Comparison of ENCODE assay signal across 26 mouse cellular contexts in the genomic region with DNA sequence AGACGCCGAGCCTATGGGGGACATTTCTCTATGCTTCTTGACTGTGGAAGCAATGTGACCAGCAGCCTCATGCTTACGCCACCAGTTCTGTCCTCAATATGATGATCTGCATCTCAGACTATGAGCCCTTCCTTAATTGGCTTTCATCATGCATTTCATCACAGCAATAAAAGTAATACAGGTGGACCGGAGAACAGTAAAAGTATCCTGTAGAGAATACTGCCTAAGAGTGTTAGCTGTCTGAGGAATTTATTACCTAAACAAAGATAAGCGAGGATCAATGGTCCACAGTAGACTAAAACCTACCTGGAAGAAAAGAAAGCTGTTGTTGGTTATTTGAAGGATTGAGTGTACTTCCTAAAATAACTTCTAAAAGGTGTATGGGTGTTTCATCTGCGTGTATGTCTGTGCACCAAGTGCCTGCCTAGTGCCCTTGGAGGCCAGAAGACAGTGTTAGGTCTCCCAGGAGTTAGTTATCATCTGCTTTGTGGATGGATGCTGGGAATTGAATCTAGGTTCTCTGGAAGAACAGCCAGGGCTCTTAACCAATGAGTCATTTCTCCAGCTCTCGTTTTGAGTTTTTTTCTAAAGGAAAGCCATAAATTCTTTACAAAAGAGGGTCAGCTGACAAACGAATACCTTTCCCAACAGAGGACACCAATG. TPM values are rescaled to one million over a fixed set of nuclear protein-coding genes. Genes with fewer than 3 reads are reported as not detected.
DNase-seq lines count a peak whose midpoint lies in the region; ATAC-seq and TF ChIP-seq lines count a peak whose summit lies in the region.
"Had no signal": no experiment of that assay in that cellular context is flagged by ENCODE, and none has a peak within 500 bp of the region (broad histone marks: within the 10 kb centered on the region; RNA-seq: fewer than 3 reads in every experiment).

No protein-coding gene starts in this region.

- TF ChIP-seq CTCF in intestine, postnatal 0 days (IDR thresholded peaks at IDR 0.05; ENCODE audit: low read depth), result no peak
- TF ChIP-seq CTCF in small intestine, adult 2 months (IDR thresholded peaks at IDR 0.05; ENCODE audit: extremely low read depth, insufficient read length, insufficient replicate concordance, low read depth, low read length), result no peak

- peak overlapping the region; percentile 47; the same call in 1 of the 2 replicates for H3K27ac ChIP-seq in intestine, embryonic 14.5 days (ENCODE audit: low read depth)
- peak overlapping the region; percentile 86 for H3K27ac ChIP-seq in intestine, postnatal 0 days (ENCODE audit: low read depth, low read length)
- H3K27ac ChIP-seq in small intestine, adult 2 months (ENCODE audit: insufficient read depth, low read depth, low read length), result peak overlapping the region; percentile 96
- H3K27ac ChIP-seq: embryonic facial prominence, embryonic 10.5 days; embryonic facial prominence, embryonic 13.5 days; forebrain, embryonic 12.5 days; forebrain, embryonic 15.5 days; heart, embryonic 15.5 days; hindbrain, embryonic 14.5 days; hindbrain, postnatal 0 days had no signal

- DNase-seq in 3T3-L1 (ENCODE audit: low read depth, low spot score), result peak; percentile 34
- no peak for DNase-seq in intestine, embryonic 14.5 days (ENCODE audit: low spot score)
- DNase-seq in lung, postnatal 4 days, result no peak
- DNase-seq in layer of hippocampus, postnatal 25 days (ENCODE audit: extremely low spot score in 1 of 2, low spot score in 1 of 2), result no peak
- DNase-seq: adrenal gland, adult 8-10 months; adrenal gland, postnatal 25 days; cerebellum, adult 11-12 months; cerebellum, adult 8-10 months; cerebellum, postnatal 10 days; cerebellum, postnatal 36 days; embryo, embryonic 11 days; gastrocnemius, postnatal 14 days; heart, postnatal 14 days; heart, postnatal 4 days had no signal

- H3K9me3 ChIP-seq in intestine, embryonic 14.5 days (ENCODE audit: control insufficient read depth, low read length), result no peaks in the 10 kb centered on the region
- no peaks in the 10 kb centered on the region for H3K9me3 ChIP-seq in intestine, postnatal 0 days (ENCODE audit: control insufficient read depth)
- H3K9me3 ChIP-seq: embryonic facial prominence, embryonic 10.5 days; embryonic facial prominence, embryonic 13.5 days; forebrain, embryonic 12.5 days; forebrain, embryonic 15.5 days; heart, embryonic 12.5 days; heart, embryonic 15.5 days had no signal

- no peak overlapping the region for H3K9ac ChIP-seq in intestine, embryonic 14.5 days (ENCODE audit: low read length)
- H3K9ac ChIP-seq in intestine, postnatal 0 days (ENCODE audit: low read depth, low read length), result no peak overlapping the region
- H3K9ac ChIP-seq: embryonic facial prominence, embryonic 13.5 days; forebrain, embryonic 12.5 days; forebrain, embryonic 15.5 days; heart, embryonic 12.5 days; heart, embryonic 15.5 days; hindbrain, embryonic 14.5 days had no signal

- H3K4me3 ChIP-seq in intestine, embryonic 14.5 days (ENCODE audit: low read depth, low read length), result no peak overlapping the region
- H3K4me3 ChIP-seq in intestine, postnatal 0 days (ENCODE audit: low read depth, low read length), result no peak overlapping the region
- no peak overlapping the region for H3K4me3 ChIP-seq in small intestine, adult 2 months (ENCODE audit: low read depth, low read length)
- H3K4me3 ChIP-seq: embryonic facial prominence, embryonic 10.5 days; embryonic facial prominence, embryonic 13.5 days; erythroblast, embryonic 14.5 days; forebrain, embryonic 12.5 days; forebrain, embryonic 15.5 days; heart, embryonic 12.5 days; heart, embryonic 15.5 days had no signal

- TF ChIP-seq POLR2A in small intestine, adult 2 months (IDR thresholded peaks at IDR 0.05; ENCODE audit: low read depth, low read length), result no peak

- H3K36me3 ChIP-seq in intestine, embryonic 14.5 days (ENCODE audit: control insufficient read depth, insufficient read depth, low read length), result no peaks in the 10 kb centered on the region
- no peaks in the 10 kb centered on the region for H3K36me3 ChIP-seq in intestine, postnatal 0 days (ENCODE audit: control insufficient read depth, insufficient read depth)
- no peaks in the 10 kb centered on the region for H3K36me3 ChIP-seq in small intestine, adult 2 months (ENCODE audit: control insufficient read depth, insufficient read depth, low read length)
- H3K36me3 ChIP-seq: embryonic facial prominence, embryonic 10.5 days; embryonic facial prominence, embryonic 13.5 days; forebrain, embryonic 12.5 days; forebrain, embryonic 15.5 days; heart, embryonic 12.5 days; heart, embryonic 15.5 days had no signal

- no peaks in the 10 kb centered on the region for H3K4me1 ChIP-seq in intestine, embryonic 14.5 days (replicated peaks; ENCODE audit: control insufficient read depth, insufficient read depth, low read length)
- H3K4me1 ChIP-seq in intestine, postnatal 0 days (replicated peaks; ENCODE audit: control insufficient read depth, insufficient read depth, low read length), result no peaks in the 10 kb centered on the region
- H3K4me1 ChIP-seq in small intestine, adult 2 months (ENCODE audit: control insufficient read depth, insufficient read depth, insufficient read length, low read length), result peaks cover 5% of the 10 kb centered on the region; the same call in 1 of the 2 replicates
- H3K4me1 ChIP-seq: heart, embryonic 12.5 days had no signal

- H3K4me2 ChIP-seq in intestine, embryonic 14.5 days (ENCODE audit: low read length), result no peak overlapping the region
- H3K4me2 ChIP-seq in intestine, postnatal 0 days (replicated peaks; ENCODE audit: low read depth), result peak overlapping the region; percentile 24; the same call in 1 of the 2 replicates
- H3K4me2 ChIP-seq: embryonic facial prominence, embryonic 13.5 days; forebrain, embryonic 12.5 days; forebrain, embryonic 15.5 days; heart, embryonic 12.5 days; heart, embryonic 15.5 days; hindbrain, embryonic 14.5 days had no signal

- WGBS in intestine, embryonic 14.5 days, result 69% methylated on average over 8 of the region's 8 CpGs
- WGBS in intestine, postnatal 0 days, result 46% methylated on average over 8 of the region's 8 CpGs
- 42% methylated on average over 8 of the region's 8 CpGs for WGBS in small intestine, adult 2 months

- no peaks in the 10 kb centered on the region for H3K27me3 ChIP-seq in intestine, embryonic 14.5 days (replicated peaks; ENCODE audit: control insufficient read depth, insufficient read depth, low read length)
- H3K27me3 ChIP-seq in intestine, postnatal 0 days (replicated peaks; ENCODE audit: control insufficient read depth, insufficient read depth, low read length), result no peaks in the 10 kb centered on the region
- no peaks in the 10 kb centered on the region for H3K27me3 ChIP-seq in small intestine, adult 2 months (ENCODE audit: control insufficient read depth, insufficient read depth, low read length)
- H3K27me3 ChIP-seq: embryonic facial prominence, embryonic 13.5 days; forebrain, embryonic 12.5 days; forebrain, embryonic 15.5 days; heart, embryonic 12.5 days; heart, embryonic 15.5 days had no signal

- ATAC-seq in intestine, embryonic 14.5 days (replicated peaks; ENCODE audit: low FRiP score, low TSS enrichment, low read depth), result no peak
- ATAC-seq in intestine, postnatal 0 days, result peak; percentile 90
- ATAC-seq: activated CD4-positive, CD25-positive, alpha-beta regulatory T cell, adult 4 months; forebrain, embryonic 15.5 days; hindbrain, postnatal 0 days had no signal

RNA-seq across cellular contexts. Expression of a gene that starts 54.3 kb away (rescaled TPM):
- polyA plus RNA-seq in intestine, embryonic 14.5 days (2014; fragmentation: Nextera tagmentation; extraction: Ambion mirVana), result 32.2 and 34.1 TPM in 2 replicates
- 17.0 and 17.9 TPM in 2 replicates for polyA plus RNA-seq in intestine, postnatal 0 days (2015; fragmentation: Nextera tagmentation; extraction: Ambion mirVana)
- 11.0 and 22.2 TPM in 2 replicates for polyA plus RNA-seq in small intestine, adult 2 months (2012; rRNA removed)
- total RNA-seq in layer of hippocampus, postnatal 25 days (2021), result 10 to 100 TPM; 53.5 to 60.4 TPM
